ENCODE assay signal across 14 mouse cellular contexts in the genomic region with DNA sequence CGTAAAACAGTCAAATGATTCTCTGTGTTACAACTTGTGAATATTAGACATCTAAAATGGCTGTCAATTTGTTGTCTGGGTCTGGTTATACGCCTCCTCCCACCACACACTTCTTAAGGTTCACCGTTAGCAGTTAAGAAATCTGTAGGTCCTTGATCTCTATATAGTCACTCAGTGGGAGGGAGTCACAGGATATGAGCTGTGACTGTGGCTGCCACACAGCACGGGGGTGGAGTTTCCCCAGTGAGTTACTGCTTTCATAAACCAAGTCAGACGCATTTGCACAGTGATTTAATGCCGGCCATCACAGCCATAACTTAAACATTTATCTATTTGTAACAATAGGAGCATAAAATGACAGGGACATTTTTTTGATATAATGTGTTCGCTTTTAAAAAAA. TPM values are rescaled to one million over a fixed set of nuclear protein-coding genes. Genes with fewer than 3 reads are reported as not detected.
DNase-seq lines count a peak whose midpoint lies in the region; ATAC-seq and TF ChIP-seq lines count a peak whose summit lies in the region.
"Had no signal": no experiment of that assay in that cellular context is flagged by ENCODE, and none has a peak within 500 bp of the region (broad histone marks: within the 10 kb centered on the region; RNA-seq: fewer than 3 reads in every experiment).

No protein-coding gene starts in this region.

- TF ChIP-seq CTCF in MEL (IDR thresholded peaks at IDR 0.05 in 2 of 3, conservative IDR thresholded peaks at IDR 0.05 in 1 of 3; ENCODE audit: control insufficient read depth in 1 of 3, insufficient read depth in 1 of 3, low read depth in 2 of 3, low read length in 3 of 3, poor library complexity in 1 of 3, severe bottlenecking in 1 of 3) = no peak

- H3K4me1 ChIP-seq in MEL (ENCODE audit: control insufficient read depth in 1 of 2, insufficient read depth in 2 of 2, low read length in 2 of 2) = peaks cover 7 to 9% of the 10 kb centered on the region in 2 experiments
- H3K4me1 ChIP-seq in forebrain, embryonic 11.5 days (replicated peaks; ENCODE audit: control insufficient read depth, insufficient read depth, low read length) = peaks cover 9% of the 10 kb centered on the region; the same call in 1 of the 2 replicates

- no peak overlapping the region for H3K27ac ChIP-seq in MEL (ENCODE audit: control insufficient read depth, low read depth, low read length)
- no peak overlapping the region for H3K27ac ChIP-seq in forebrain, embryonic 11.5 days (ENCODE audit: low read depth, low read length)
- H3K27ac ChIP-seq: embryonic facial prominence, embryonic 13.5 days; gastrocnemius, adult 2 months; macrophage had no signal

- no peak overlapping the region for H3K4me2 ChIP-seq in forebrain, embryonic 11.5 days (ENCODE audit: low read depth, low read length, severe bottlenecking)
- H3K4me2 ChIP-seq: embryonic facial prominence, embryonic 13.5 days had no signal

- no peaks in the 10 kb centered on the region for H3K9me3 ChIP-seq in MEL (replicated peaks; ENCODE audit: insufficient read depth, low read length)
- no peaks in the 10 kb centered on the region for H3K9me3 ChIP-seq in forebrain, embryonic 11.5 days (ENCODE audit: control insufficient read depth, low read length)
- H3K9me3 ChIP-seq: embryonic facial prominence, embryonic 13.5 days had no signal

- TF ChIP-seq EP300 in MEL (IDR thresholded peaks at IDR 0.05; ENCODE audit: low read depth in 1 of 2, low read length in 2 of 2) = no peak

- no peak overlapping the region for H3K9ac ChIP-seq in MEL (ENCODE audit: control insufficient read depth, low read depth, low read length, poor library complexity, severe bottlenecking)
- H3K9ac ChIP-seq in forebrain, embryonic 11.5 days (ENCODE audit: low read length) = no peak overlapping the region
- H3K9ac ChIP-seq: embryonic facial prominence, embryonic 13.5 days had no signal

- peaks cover 4 to 7% of the 10 kb centered on the region in 2 experiments for H3K27me3 ChIP-seq in MEL (ENCODE audit: control insufficient read depth in 1 of 2, insufficient read depth in 2 of 2, low read length in 2 of 2)
- peaks cover 12% of the 10 kb centered on the region for H3K27me3 ChIP-seq in forebrain, embryonic 11.5 days (ENCODE audit: control insufficient read depth, insufficient read depth, low read length)
- H3K27me3 ChIP-seq: Patski had no signal

- no peak for TF ChIP-seq RAD21 in MEL (IDR thresholded peaks at IDR 0.05; ENCODE audit: low read depth, low read length)

- no peak for ATAC-seq in forebrain, embryonic 11.5 days (replicated peaks; ENCODE audit: low FRiP score)
- ATAC-seq: Patski had no signal

- H3K4me3 ChIP-seq in MEL (ENCODE audit: control insufficient read depth in 1 of 2, insufficient read depth in 1 of 2, low read depth in 2 of 2, low read length in 2 of 2) = no peak overlapping the region
- H3K4me3 ChIP-seq in forebrain, embryonic 11.5 days (ENCODE audit: low read depth, low read length) = no peak overlapping the region
- H3K4me3 ChIP-seq: embryonic facial prominence, embryonic 13.5 days; gastrocnemius, adult 2 months had no signal

- no peak for TF ChIP-seq POLR2A in MEL (IDR thresholded peaks at IDR 0.05; ENCODE audit: control insufficient read depth in 1 of 2, insufficient read depth in 1 of 2, low read depth in 1 of 2, low read length in 2 of 2, poor library complexity in 1 of 2)

- DNase-seq in left cerebral cortex, postnatal 25 days (ENCODE audit: low spot score in 2 of 2) = peak; percentile 26 to 78
- no peak for DNase-seq in left cerebral cortex, postnatal 4 days
- peak; percentile 92 for DNase-seq in CD4-positive, CD25-positive, alpha-beta regulatory T cell, adult 2 months (ENCODE audit: low read depth, low spot score)
- peak; percentile 29 for DNase-seq in MEL (ENCODE audit: low read depth, low spot score)
- peak; percentile 76 to 83 for DNase-seq in natural killer cell, adult 2 months (ENCODE audit: low spot score in 2 of 2)
- no peak for DNase-seq in gastrocnemius, postnatal 4 days (ENCODE audit: low spot score in 2 of 2)
- no peak for DNase-seq in forebrain, embryonic 11.5 days (ENCODE audit: low spot score)
- DNase-seq in kidney, postnatal 36 days = no peak
- DNase-seq: gastrocnemius, adult 2 months; heart, postnatal 14 days; kidney, adult 18-20 months had no signal

- no peaks in the 10 kb centered on the region for H3K79me2 ChIP-seq in MEL (ENCODE audit: control insufficient read depth, insufficient read depth, low read length, poor library complexity)

- intact Hi-C loops in left cerebral cortex, postnatal 25 days (cut with DNase I) = no loop called here
- intact Hi-C loops in left cerebral cortex, postnatal 4 days (cut with DNase I) = no loop called here

- 63% methylated on average over 7 of the region's 7 CpGs for WGBS in forebrain, embryonic 11.5 days

- peaks cover 0 to 14% of the 10 kb centered on the region in 2 experiments; a peak in 2 of 4 replicates for H3K36me3 ChIP-seq in MEL (ENCODE audit: control insufficient read depth in 1 of 2, insufficient read depth in 2 of 2, low read length in 2 of 2)
- H3K36me3 ChIP-seq in forebrain, embryonic 11.5 days (ENCODE audit: control insufficient read depth, insufficient read depth, low read length) = no peaks in the 10 kb centered on the region
- H3K36me3 ChIP-seq: embryonic facial prominence, embryonic 13.5 days had no signal

TF ChIP-seq in MEL, 35 proteins besides CTCF, POLR2A, EP300 and RAD21:
- TF ChIP-seq TCF12 (IDR thresholded peaks at IDR 0.05; ENCODE audit: low read depth, low read length) (no peak), CHD1 (IDR thresholded peaks at IDR 0.05; ENCODE audit: low read depth, low read length) (no peak), TAL1 (IDR thresholded peaks at IDR 0.05; ENCODE audit: low read length) (no peak), NELFE (IDR thresholded peaks at IDR 0.05; ENCODE audit: low read depth, low read length) (no peak), ZNF384 (IDR thresholded peaks at IDR 0.05; ENCODE audit: low read depth, low read length) (no peak), MAFK (IDR thresholded peaks at IDR 0.05; ENCODE audit: borderline replicate concordance, low read depth, low read length) (no peak), NRF1 (IDR thresholded peaks at IDR 0.05; ENCODE audit: insufficient read depth, low read depth, low read length, poor library complexity, severe bottlenecking) (no peak), GATA1 (IDR thresholded peaks at IDR 0.05; ENCODE audit: low read depth, low read length) (no peak), ZMIZ1 (IDR thresholded peaks at IDR 0.05; ENCODE audit: low read depth, low read length) (no peak), TBP (IDR thresholded peaks at IDR 0.05; ENCODE audit: low read depth, low read length) (no peak), JUND (IDR thresholded peaks at IDR 0.05; ENCODE audit: low read depth, low read length) (no peak), ZKSCAN1 (IDR thresholded peaks at IDR 0.05; ENCODE audit: low read depth, low read length) (no peak)

RNA-seq across cellular contexts. Expression of a gene that starts 2.6 kb away (rescaled TPM):
- 1 to 10 TPM; 1.3 to 1.9 TPM for total RNA-seq in left cerebral cortex, postnatal 25 days (2021)
- 1 to 10 TPM; 1.1 to 1.3 TPM for total RNA-seq in left cerebral cortex, postnatal 4 days (2021)
- not detected in 2 replicates for total RNA-seq in MEL (2012; rRNA removed)
- polyA plus RNA-seq in MEL (2012; ENCODE audit: insufficient read depth in 1 of 2, insufficient read length in 2 of 2, low read depth in 1 of 2, low replicate concordance in 2 of 2, missing spikeins in 1 of 2) = not detected
- under 1 TPM in 1 of 2 experiments, not detected in 1; 0.39 TPM for total RNA-seq in gastrocnemius, postnatal 4 days (2021)
- polyA plus RNA-seq in forebrain, embryonic 11.5 days (2014; fragmentation: Nextera tagmentation; extraction: Ambion mirVana) = 2.6 and 3.9 TPM in 2 replicates
- total RNA-seq: gastrocnemius, adult 2 months had no signal

Comparison
In these comparisons a context has a peak if more than half of its experiments do, and no peak if none do; other contexts are left out.
1. DNase-seq: peak in left cerebral cortex, postnatal 25 days (2 of 2), CD4-positive, CD25-positive, alpha-beta regulatory T cell, adult 2 months (single experiment), MEL (single experiment) and natural killer cell, adult 2 months (2 of 2); none in left cerebral cortex, postnatal 4 days (single experiment), gastrocnemius, postnatal 4 days (0 of 2), forebrain, embryonic 11.5 days (single experiment) and kidney, postnatal 36 days (0 of 2).